Mouse (Mus musculus) brain, embryonic 14.5 days (tissue): ENCODE data around the gene Arhgdig.

Source experiments
- CTCF ChIP-seq: fragments of 200-500 bp; IDR thresholded peaks from 2 replicates; pipeline ENCODE4 v1.5.1; 2012; ENCODE audit warnings: inconsistent platforms, mild to moderate bottlenecking, moderate library complexity, borderline replicate concordance; ENCODE audit not compliant: insufficient read depth, insufficient read length; ENCODE audit errors: extremely low read depth
- POLR2A ChIP-seq: fragments of 200-500 bp; IDR thresholded peaks from 2 replicates; pipeline ENCODE4 v1.6.1; 2012; ENCODE audit warnings: mild to moderate bottlenecking, inconsistent platforms, borderline replicate concordance; ENCODE audit not compliant: poor library complexity, insufficient read depth, insufficient read length, severe bottlenecking; ENCODE audit errors: extremely low read depth

- TF ChIP-seq CTCF (no peak), POLR2A (no peak)
These were observed 45.8 kb upstream of the Arhgdig start for GRCm38 (mm10) chr17:26253399-26253798.
